Mouse (Mus musculus) embryonic facial prominence, embryonic 15.5 days (tissue): ENCODE results near the gene Ier3. TPM values are rescaled to one million over a fixed set of nuclear protein-coding genes. Genes with fewer than 3 reads are reported as not detected.

ENCODE experiments used
- ATAC-seq: fragments of 200-750 bp; cut with Nextera tagmentation; 2 replicates; pipeline ENCODE4 v1.8.0; 2017; ENCODE audit warnings: low read depth, moderate TSS enrichment; ENCODE audit not compliant: insufficient number of reproducible peaks, low FRiP score, low TSS enrichment
- H3K27ac ChIP-seq: fragments of 300-500 bp; sonication (generic); replicated peaks from 2 replicates; pipeline ENCODE4 v1.5.1; 2015; ENCODE audit warnings: mild to moderate bottlenecking, inconsistent platforms
- H3K27me3 ChIP-seq: fragments of 300-500 bp; sonication (generic); 2 replicates; pipeline ENCODE4 v1.6.1; 2015; ENCODE audit warnings: inconsistent platforms
- H3K36me3 ChIP-seq: fragments of 300-500 bp; sonication (generic); 2 replicates; pipeline ENCODE4 v1.6.1; 2015; ENCODE audit warnings: mild to moderate bottlenecking, inconsistent platforms
- H3K4me1 ChIP-seq: fragments of 300-500 bp; sonication (generic); 2 replicates; pipeline ENCODE4 v1.6.1; 2015; ENCODE audit warnings: inconsistent platforms
- H3K4me2 ChIP-seq: fragments of 300-500 bp; sonication (generic); replicated peaks from 2 replicates; pipeline ENCODE4 v1.6.1; 2015; ENCODE audit warnings: mild to moderate bottlenecking, inconsistent platforms
- H3K4me3 ChIP-seq: fragments of 300-500 bp; sonication (generic); replicated peaks from 2 replicates; pipeline ENCODE4 v1.5.1; 2015; ENCODE audit warnings: mild to moderate bottlenecking, inconsistent platforms
- H3K9ac ChIP-seq: fragments of 300-500 bp; sonication (generic); 2 replicates; pipeline ENCODE4 v1.6.1; 2015; ENCODE audit warnings: inconsistent platforms
- H3K9me3 ChIP-seq: fragments of 300-500 bp; sonication (generic); replicated peaks from 2 replicates; pipeline ENCODE4 v1.6.1; 2016; ENCODE audit warnings: inconsistent platforms
- WGBS: fragments of 180-500 bp; shearing (Covaris S2); methylation state at CpG from one replicate; pipeline ENCODE4 v1.1.7; 2015; 5-methylcytosine and 5-hydroxymethylcytosine counted together
- polyA plus RNA-seq: library from polyadenylated mRNA; unstranded; fragments of >200 nt; fragmentation: Nextera tagmentation; extraction: Ambion mirVana; gene quantifications from 2 replicates; pipeline ENCODE4 v1.2.1, GENCODE M21; 2015

Ier3 gene
- polyA plus RNA-seq, 1 experiment from 2014 or later = 30.2 TPM

DNA sequence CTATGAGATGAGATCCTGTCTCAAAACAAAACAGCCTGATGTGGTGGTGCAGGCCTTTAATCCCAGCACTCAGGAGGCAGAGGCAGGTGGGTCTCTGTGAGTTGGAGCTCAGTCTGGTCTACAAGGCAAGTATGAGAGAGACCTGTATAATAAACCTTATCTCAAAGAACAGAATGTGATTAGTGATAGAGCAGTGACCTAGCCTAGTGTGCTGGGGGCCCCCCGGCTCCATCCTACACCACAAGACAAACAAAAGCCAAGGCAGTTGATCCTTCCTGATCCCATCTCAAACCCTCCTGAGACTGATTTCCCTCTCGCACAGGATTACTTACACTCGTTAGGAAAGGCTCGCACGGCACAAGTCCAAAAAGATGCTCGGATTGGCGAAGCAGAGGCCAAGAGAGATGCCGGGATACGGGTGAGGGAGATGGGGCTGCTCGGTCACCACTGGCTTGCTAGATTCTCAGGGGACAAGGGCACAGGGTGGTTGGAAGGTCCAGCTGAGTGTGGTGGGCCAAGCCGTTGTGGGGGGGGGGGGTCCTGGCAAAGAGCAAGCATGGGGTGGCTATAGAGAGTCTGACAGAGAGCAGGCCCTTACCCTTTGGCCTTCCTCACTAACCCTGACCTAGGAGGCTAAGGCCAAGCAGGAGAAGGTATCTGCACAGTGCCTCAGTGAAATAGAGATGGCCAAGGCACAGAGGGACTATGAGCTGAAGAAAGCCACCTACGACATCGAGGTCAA, 3.8 kb downstream of the Ier3 start:
- Histone ChIP-seq H3K36me3 (peaks cover 37% of the 10 kb centered on the region), H3K4me3 (no peak overlapping the region), H3K27me3 (no peaks in the 10 kb centered on the region), H3K4me2 (no peak overlapping the region), H3K9me3 (no peaks in the 10 kb centered on the region), H3K27ac (no peak overlapping the region), H3K4me1 (peaks cover 41% of the 10 kb centered on the region), H3K9ac (no peak overlapping the region)
- no peak for ATAC-seq
- 88% methylated on average over 13 of the region's 13 CpGs for WGBS

- no peaks in the 10 kb centered on the region for H3K9me3 ChIP-seq
- H3K36me3 ChIP-seq = peaks cover 75% of the 10 kb centered on the region
- peak overlapping the region; percentile 37 for H3K4me2 ChIP-seq
- H3K27me3 ChIP-seq = no peaks in the 10 kb centered on the region
- peak; percentile 73 for ATAC-seq
- H3K27ac ChIP-seq = 0 out of 2 replicates have a peak overlapping the region, but pooled peaks have one; percentile 36
- no peak overlapping the region for H3K9ac ChIP-seq
- peaks cover 19% of the 10 kb centered on the region for H3K4me1 ChIP-seq
- WGBS = 2% methylated on average over 21 of the region's 21 CpGs
- H3K4me3 ChIP-seq = peak overlapping the region; percentile 16; the same call in 1 of the 2 replicates
These were observed 8.3 kb downstream of the Ier3 start for GRCm38 (mm10) chr17:35829737-35830136.

DNA sequence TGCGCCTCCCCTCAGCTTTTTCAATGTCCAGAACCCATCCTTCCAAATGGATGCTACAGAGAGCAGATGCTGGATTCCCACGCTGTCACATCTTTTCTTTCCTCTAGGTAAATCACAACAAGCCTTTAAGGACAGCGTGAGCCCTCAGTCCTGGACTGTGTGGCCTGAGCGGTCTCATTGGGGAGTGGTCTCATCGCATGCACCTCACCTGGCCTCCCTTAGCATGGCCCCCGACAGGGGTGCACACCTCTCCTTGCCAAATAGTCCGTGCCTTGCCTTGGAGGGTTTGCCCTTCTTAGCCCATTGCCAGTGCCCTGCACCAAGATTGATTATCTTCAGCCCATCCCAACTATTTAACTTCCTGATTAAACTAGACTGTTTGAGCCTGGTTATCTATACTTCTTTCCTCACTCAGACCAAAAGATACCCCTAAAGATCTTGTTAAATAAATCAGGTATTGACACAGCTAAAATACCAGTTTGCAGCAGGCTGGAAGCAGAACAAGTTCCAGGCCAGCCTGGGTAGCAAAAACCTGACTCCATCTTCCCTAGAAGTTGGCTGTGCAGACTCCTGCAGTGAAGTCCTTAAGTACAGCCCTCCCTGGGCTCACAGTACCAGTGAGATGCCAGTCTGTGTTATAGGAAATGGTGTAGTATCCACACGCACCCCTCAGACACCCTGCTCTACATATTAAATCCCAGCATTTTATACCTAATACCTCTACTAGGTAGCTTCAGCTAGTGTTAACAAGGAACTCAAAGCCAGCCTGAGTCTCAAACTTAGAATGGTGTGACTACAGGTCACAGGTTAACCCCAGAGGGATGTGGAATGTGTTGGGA, 11.1 kb downstream of the Ier3 start:
- WGBS = 63% methylated on average over 8 of the region's 8 CpGs
- Histone ChIP-seq H3K27me3 (no peaks in the 10 kb centered on the region), H3K4me1 (peaks cover 37% of the 10 kb centered on the region), H3K4me3 (no peak overlapping the region), H3K9me3 (no peaks in the 10 kb centered on the region), H3K36me3 (peaks cover 67% of the 10 kb centered on the region), H3K4me2 (no peak overlapping the region), H3K9ac (no peak overlapping the region), H3K27ac (no peak overlapping the region; the same call in 1 of the 2 replicates)
- ATAC-seq = no peak

DNA sequence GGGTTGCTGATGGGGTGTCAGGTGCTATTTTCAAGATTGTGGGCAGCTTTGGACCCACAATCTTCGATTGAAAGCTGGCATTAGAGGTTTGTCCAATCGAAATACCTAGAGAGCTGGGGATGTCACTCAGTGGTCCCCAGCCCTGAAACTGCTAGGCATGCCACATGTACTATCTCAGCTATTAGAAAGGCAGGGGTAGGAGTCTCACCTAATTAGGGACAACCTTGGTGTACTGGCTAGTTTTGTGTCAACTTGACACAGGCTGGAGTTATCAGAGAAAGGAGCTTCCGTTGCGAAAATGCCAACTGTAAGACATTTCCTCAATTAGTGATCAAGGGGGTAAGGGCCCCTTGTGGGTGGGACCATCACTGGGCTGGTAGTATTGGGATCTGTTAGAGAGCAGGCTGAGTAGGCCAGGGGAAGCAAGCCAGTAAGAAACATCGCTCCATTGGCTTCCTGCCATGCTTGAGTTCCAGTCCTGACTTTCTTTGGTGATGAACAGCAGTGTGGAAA, 11.8 kb downstream of the Ier3 start:
- 21% methylated on average over 5 of the region's 5 CpGs for WGBS
- Histone ChIP-seq H3K27me3 (no peaks in the 10 kb centered on the region), H3K4me1 (peaks cover 37% of the 10 kb centered on the region), H3K27ac (peak overlapping the region; percentile 5; the same call in 1 of the 2 replicates), H3K36me3 (peaks cover 61% of the 10 kb centered on the region), H3K4me2 (no peak overlapping the region), H3K4me3 (no peak overlapping the region), H3K9me3 (no peaks in the 10 kb centered on the region), H3K9ac (no peak overlapping the region)
- no peak for ATAC-seq

GRCm38 (mm10) chr17:35833894-35834293, 12.4 kb downstream of the Ier3 start:
- H3K4me2 ChIP-seq = no peak overlapping the region
- H3K27ac ChIP-seq = no peak overlapping the region
- peaks cover 57% of the 10 kb centered on the region for H3K36me3 ChIP-seq
- H3K9me3 ChIP-seq = no peaks in the 10 kb centered on the region
- ATAC-seq = no peak
- peaks cover 39% of the 10 kb centered on the region for H3K4me1 ChIP-seq
- WGBS = 46% methylated on average over 5 of the region's 5 CpGs
- no peak overlapping the region for H3K4me3 ChIP-seq
- H3K9ac ChIP-seq = no peak overlapping the region
- no peaks in the 10 kb centered on the region for H3K27me3 ChIP-seq

DNA sequence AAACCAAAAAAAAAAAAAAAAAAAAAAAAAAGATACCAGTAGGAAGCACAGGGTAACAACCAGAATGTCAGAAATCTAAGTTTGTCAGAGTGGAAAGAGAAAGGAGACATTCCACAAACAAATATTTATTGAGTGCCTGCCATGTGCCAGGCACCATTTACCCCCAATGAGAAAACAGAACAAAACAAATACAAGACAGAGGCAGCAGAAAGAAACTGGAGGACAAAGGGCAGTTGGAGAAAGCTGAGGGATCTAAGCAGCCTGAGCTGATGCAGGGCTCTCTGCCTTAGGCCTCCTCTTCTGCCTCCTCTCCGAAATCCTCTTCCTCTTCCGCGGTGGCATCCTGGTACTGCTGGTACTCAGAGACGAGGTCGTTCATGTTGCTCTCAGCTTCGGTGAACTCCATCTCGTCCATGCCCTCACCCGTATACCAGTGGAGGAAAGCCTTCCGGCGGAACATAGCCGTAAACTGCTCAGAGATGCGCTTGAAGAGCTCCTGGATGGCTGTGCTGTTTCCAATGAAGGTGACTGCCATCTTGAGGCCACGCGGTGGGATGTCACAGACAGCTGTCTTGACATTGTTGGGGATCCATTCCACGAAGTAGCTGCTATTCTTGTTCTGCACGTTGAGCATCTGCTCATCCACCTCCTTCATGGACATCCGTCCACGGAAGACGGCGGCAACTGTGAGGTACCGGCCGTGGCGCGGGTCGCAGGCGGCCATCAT, 13.4 kb downstream of the Ier3 start:
- peak overlapping the region; percentile 76 for H3K4me2 ChIP-seq
- ATAC-seq = no peak
- 70% methylated on average over 26 of the region's 26 CpGs for WGBS
- H3K27ac ChIP-seq = 0 out of 2 replicates have a peak overlapping the region, but pooled peaks have one; percentile 8
- H3K4me3 ChIP-seq = peak overlapping the region; percentile 81
- peaks cover 56% of the 10 kb centered on the region for H3K36me3 ChIP-seq
- H3K4me1 ChIP-seq = peaks cover 40% of the 10 kb centered on the region
- peak overlapping the region; percentile 7; the same call in 1 of the 2 replicates for H3K9ac ChIP-seq
- H3K27me3 ChIP-seq = no peaks in the 10 kb centered on the region
- H3K9me3 ChIP-seq = no peaks in the 10 kb centered on the region

DNA sequence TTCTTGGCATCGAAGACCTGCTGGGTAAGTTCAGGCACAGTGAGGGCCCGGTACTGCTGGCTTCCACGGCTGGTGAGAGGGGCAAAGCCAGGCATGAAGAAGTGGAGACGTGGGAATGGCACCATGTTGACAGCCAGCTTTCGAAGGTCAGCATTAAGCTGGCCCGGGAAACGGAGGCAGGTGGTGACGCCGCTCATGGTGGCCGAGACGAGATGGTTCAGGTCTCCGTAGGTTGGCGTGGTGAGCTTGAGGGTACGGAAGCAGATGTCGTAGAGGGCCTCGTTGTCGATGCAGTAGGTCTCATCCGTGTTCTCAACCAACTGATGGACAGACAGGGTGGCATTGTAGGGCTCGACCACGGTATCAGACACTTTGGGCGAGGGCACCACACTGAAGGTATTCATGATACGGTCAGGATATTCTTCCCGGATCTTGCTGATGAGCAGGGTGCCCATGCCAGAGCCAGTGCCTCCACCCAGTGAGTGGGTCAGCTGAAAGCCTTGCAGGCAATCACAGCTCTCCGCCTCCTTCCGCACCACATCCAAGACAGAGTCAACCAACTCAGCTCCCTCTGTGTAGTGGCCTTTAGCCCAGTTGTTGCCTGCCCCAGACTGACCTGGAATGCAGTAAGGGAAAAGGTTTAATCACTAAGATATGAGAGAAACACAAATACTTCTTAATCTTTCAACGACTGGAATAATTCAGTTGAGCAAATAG, 14.1 kb downstream of the Ier3 start:
- ATAC-seq = no peak
- Histone ChIP-seq H3K4me2 (peak overlapping the region; percentile 76), H3K36me3 (peaks cover 54% of the 10 kb centered on the region), H3K4me1 (peaks cover 34% of the 10 kb centered on the region), H3K9ac (0 out of 2 replicates have a peak overlapping the region, but pooled peaks have one; percentile 7), H3K4me3 (peak overlapping the region; percentile 81), H3K27ac (peak overlapping the region; percentile 94), H3K27me3 (no peaks in the 10 kb centered on the region), H3K9me3 (no peaks in the 10 kb centered on the region)
- WGBS = 62% methylated on average over 26 of the region's 26 CpGs

GRCm38 (mm10) chr17:35836178-35836965, 14.9 kb downstream of the Ier3 start:
- ATAC-seq = no peak
- Histone ChIP-seq H3K9ac (peak overlapping the region; percentile 94), H3K4me2 (peak overlapping the region; percentile 76), H3K36me3 (peaks cover 47% of the 10 kb centered on the region), H3K27me3 (no peaks in the 10 kb centered on the region), H3K9me3 (no peaks in the 10 kb centered on the region), H3K4me3 (peak overlapping the region; percentile 81), H3K4me1 (peaks cover 33% of the 10 kb centered on the region), H3K27ac (peak overlapping the region; percentile 94)
- WGBS = 5% methylated on average over 24 of the region's 24 CpGs

DNA sequence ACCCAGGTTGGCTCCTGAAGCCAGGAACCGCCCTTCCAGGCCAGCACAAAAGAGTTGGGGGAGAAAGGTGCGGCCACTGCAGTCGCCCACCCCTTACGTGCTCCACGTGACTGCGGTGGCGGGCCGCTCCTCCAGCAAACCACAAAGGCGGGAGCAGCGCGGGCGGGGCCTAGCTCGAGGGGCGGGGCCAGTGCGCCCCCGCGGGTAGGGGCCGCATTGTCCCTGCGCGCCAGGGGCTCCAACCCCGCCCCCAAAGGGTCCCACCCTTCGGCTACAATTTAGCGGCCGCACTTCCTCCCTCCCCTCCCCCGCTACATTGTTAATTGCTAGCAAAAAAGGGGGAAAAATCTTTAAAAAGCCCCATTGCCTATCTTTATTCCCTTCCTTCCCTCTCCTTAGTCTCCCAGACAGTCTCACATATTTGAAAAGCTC, 15.5 kb downstream of the Ier3 start:
- H3K4me2 ChIP-seq = peak overlapping the region; percentile 76
- H3K4me1 ChIP-seq = peaks cover 37% of the 10 kb centered on the region
- peak overlapping the region; percentile 94 for H3K9ac ChIP-seq
- no peaks in the 10 kb centered on the region for H3K9me3 ChIP-seq
- peak; percentile 53; the same call in 1 of the 2 replicates for ATAC-seq
- under 1% methylated on average over 22 of the region's 25 CpGs for WGBS
- H3K27me3 ChIP-seq = no peaks in the 10 kb centered on the region
- H3K36me3 ChIP-seq = peaks cover 43% of the 10 kb centered on the region
- H3K4me3 ChIP-seq = peak overlapping the region; percentile 81
- H3K27ac ChIP-seq = peak overlapping the region; percentile 94

GRCm38 (mm10) chr17:35837487-35837886, 16.0 kb downstream of the Ier3 start:
- no peak for ATAC-seq
- peak overlapping the region; percentile 94 for H3K27ac ChIP-seq
- peak overlapping the region; percentile 81 for H3K4me3 ChIP-seq
- peak overlapping the region; percentile 76 for H3K4me2 ChIP-seq
- no peaks in the 10 kb centered on the region for H3K27me3 ChIP-seq
- H3K36me3 ChIP-seq = peaks cover 38% of the 10 kb centered on the region
- peak overlapping the region; percentile 94 for H3K9ac ChIP-seq
- H3K9me3 ChIP-seq = no peaks in the 10 kb centered on the region
- peaks cover 39% of the 10 kb centered on the region for H3K4me1 ChIP-seq
- WGBS = under 1% methylated on average over 18 of the region's 18 CpGs
